Mouse (Mus musculus): Measurements from ENCODE around the gene Cyth3.

GRCm38 (mm10) chr5:143678634-143679271 is 56.5 kb downstream of the Cyth3 start:
- no peak for TF ChIP-seq POLR2A (IDR thresholded peaks at IDR 0.05; ENCODE audit: borderline replicate concordance, extremely low read depth, low read depth, low read length)
- no peak for TF ChIP-seq CTCF (IDR thresholded peaks at IDR 0.05; ENCODE audit: insufficient read depth, low read length)
